Mouse (Mus musculus): ENCODE data around the gene Clec4f.
"Not testable (repeated sequence)": the region's sequence is repeated elsewhere in the genome, so short reads cannot be mapped to it uniquely, and the experiment has no call there.

Gene Clec4f

DNA sequence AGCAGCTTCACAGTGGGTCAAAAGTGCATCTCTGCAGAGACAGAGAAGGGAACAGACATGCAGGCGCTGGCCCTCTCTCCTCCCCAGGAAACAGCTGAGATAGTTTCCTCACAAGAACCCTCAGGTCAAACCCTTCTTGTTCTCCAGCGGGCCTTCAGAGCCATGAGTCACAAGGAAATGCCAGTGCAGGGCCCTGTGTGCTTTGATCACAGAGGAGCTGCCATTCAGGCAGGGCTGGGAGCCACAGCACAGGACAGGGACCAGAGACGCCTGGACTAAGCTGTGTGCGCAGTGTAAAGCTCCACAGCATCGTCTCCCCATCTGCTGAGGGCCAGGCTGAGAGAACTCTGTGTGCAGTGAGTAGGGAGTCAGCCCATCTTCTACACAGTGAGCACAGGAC, 21.9 kb downstream of the Clec4f start:
- not testable (repeated sequence) for DNase-seq (ENCODE audit: low read depth, low spot score)

DNA sequence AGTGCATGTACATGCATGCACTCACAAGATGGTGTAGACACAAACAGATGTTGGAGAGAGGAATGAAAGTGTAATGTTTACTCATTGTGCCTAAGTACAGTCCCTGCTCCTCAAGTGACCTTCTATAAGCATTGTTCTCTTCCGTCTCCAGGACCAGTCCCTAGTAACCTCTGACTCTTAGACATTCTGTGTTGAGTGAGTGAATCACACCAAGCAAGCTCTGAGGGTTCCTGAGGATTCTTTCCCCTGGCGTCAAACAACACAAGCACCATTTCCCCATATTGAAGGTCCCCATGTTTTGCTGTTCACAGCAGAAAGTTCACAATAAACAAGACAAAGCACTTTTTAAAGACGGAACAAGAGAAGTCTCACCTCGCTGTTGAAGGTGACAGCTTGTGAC, 24.2 kb downstream of the Clec4f start:
- DNase-seq (ENCODE audit: low read depth, low spot score): no peak

DNA sequence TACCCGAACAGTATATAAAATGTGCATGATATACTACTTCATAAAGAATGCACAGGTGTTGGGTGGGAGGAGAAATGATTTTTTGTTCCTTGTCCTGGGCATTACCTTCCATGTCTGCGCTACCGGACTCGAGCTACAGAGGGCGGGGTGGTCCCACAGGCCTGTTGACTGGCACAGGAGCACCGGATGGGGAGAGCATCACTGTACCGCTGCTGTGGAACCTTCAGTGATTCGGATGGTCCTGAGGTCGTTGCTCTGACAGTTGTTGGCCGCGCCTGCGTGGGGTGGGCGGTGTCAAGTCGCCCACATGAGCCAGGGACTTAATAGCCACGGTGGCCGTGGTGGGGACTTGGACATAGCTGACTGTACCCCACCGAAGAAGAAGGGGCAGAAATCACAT, 29.2 kb downstream of the Clec4f start:
- no peak for DNase-seq (ENCODE audit: low read depth, low spot score)

DNA sequence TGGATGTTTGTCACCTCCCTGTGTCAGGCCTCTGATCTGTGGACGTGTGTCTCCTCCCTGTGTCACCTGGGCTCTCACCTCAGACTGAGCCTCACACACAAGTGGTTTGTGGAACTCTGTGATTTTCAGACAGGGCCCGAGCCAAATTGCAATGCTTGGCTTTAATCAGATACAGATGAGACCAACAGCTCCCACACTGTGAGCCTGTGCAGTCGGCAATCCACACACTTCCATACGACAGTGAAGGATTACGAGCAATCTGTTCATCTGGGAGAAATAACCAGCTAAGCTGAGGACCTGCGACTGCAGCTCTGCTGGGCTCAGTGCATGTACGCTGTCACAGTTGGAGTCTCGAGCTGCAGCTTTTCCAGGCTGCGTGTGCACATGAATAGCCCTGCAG, 36.0 kb downstream of the Clec4f start:
- DNase-seq (ENCODE audit: low read depth, low spot score): no peak

DNA sequence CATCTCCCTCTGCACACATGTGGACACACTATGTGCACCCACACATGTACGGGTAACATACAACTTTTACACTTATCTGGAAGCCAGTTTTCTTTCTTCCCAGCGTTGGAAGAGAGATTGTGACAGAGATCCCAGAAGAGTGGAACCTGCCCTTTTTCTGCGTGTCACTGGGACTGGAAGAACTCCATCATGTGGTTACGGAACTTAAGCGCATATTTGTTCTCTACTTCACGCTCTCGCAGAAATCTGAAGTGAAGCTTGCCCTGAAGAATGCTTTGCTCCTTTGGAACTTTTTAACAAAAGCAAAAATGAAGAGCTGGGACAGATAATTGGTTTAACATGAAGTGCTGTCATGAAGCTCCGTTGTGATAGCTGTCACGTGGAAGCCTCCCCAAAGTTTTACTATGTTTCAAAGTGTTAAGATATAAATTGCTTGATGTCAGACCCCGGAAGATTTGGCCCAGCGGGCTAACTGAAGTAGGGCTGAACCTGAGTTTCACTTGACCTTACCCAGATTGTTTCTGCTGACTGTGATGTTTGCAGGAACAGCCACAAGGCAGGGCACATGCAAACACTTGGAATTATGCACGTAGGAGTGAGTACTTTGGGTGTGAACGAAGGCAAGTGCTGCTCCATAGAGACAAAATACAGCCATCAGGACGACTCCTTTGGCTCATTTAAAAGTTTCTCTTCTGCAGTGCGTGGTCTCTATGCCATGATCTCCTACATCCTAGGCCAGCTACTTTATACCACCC, 38.2 kb downstream of the Clec4f start:
- no peak for DNase-seq (ENCODE audit: low read depth, low spot score)

DNA sequence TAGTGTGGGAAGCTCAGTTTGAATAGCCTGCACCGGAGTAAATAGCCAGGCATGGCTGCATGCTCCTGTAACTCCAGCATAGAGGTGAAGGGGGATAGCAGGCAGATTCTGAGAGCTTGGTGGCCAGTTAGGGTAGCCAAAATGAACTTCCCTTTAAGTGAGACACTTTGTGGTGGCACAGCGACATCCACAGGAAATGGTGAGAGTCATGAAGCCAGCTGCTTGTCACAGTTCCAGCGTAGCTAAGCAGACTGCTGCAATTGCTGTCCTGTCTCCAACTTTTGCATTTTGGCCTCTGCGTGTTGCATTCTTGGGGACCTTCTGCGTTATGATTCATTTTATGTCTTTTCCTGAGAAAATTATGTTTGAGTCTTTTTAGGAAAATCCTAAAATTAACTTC, 39.5 kb downstream of the Clec4f start:
- no peak for DNase-seq (ENCODE audit: low read depth, low spot score)

DNA sequence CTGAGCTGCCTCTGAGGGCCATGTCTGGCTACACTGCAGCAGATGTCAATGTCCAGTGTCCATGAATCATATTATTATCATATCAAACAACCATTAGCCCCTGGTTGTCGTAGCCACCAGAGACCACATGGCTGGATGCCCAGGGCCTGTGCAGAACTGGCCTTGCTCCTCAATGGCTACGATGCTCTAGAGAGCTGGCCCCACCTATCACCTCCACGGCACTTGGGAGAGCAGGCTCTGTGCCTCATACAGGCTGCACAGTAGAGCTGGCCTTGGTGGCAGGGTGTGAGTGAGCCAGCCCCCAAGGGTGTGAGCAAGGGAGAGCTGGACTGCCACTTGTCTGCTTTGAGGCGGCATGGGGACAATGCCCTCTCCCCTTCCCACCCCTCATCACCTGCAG, 41.5 kb downstream of the Clec4f start:
- DNase-seq (ENCODE audit: low read depth, low spot score): no peak

DNA sequence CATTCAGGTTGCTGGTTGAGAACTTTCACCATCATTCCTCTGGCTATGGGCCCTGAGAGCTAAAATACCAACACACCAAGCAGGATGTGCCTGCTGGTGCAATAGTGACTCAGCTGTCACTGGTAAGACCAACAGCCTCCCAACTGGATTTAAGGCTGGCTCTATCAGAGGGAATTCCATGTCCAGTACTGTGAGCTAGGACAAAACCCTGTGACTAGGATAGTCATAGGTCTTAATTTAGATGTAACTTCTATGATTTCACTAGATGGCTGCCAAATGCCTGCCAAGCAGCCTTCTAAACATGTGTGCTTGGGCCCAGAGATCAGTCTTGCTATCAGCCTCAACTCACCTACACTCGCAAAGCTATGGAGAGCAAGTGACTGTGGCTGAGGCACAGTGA, 43.0 kb downstream of the Clec4f start:
- no peak for DNase-seq (ENCODE audit: low read depth, low spot score)

DNA sequence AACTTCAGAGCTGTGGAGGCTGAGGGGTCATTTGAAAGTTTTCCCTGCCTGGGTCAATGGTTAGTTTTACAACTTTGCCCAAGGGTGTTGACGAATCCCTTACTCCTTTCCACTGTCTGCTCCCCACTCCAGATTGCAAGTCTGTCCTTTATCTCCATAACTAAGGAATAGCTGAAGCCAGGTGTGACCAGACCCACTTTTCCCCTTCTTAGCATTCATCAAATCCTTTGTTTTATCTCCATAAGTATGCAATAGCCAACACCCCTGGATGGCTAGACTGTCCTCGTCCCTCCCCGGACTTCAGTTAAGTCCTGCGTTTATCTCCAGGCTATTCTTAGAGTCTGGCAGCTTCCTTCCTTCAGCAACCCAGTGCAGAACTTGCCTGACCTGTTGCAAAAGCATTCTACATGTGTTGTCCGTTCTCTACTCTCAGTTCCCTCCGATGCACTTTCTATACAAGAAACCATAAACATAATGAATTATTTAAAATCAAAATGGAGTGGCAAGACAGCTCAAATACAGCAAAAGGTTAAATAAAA, 56.3 kb downstream of the Clec4f start:
- no peak for DNase-seq (ENCODE audit: low read depth, low spot score)

DNA sequence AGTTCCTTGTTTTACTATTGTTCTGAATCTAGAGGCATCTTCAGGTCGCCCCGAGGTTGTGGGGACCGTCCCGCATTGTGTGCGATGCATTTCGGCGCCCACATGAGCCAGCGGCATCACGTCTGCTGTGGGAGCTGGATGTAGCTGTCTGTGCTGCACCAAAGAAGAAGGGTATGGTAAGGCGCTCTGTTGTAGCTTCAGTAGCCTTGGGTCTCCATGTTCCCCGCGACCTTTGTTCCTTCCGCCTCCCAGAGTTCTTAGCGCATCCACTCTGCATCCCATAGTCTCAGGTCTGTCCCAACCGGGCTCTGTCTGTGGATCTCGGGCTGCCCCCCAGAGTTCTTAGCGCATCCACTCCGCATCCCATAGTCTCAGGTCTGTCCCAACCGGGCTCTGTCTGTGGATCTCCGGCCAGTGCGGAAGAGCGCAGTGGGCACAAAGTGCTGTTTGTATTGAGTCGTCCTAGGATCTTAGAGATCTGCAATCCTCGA, 56.9 kb downstream of the Clec4f start:
- no peak for DNase-seq (ENCODE audit: low read depth, low spot score)

DNA sequence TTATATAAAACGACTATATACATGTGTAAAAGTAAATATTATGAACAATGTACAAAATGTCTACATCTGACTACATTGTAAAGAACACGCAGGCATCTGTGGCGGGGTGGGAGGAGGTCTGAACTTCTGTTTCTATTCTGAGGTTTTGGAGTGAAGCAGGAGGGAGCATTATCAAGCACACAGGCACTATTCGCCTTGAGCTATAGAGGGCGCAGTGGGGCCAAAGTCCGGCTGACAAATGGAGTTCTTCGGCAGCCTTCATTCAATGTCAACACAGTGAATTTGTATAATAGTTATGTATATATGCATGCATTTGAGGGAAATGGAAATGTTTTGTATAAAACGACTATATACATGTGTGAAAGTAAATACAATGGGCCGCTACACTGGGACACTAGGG, 57.3 kb downstream of the Clec4f start:
- DNase-seq (ENCODE audit: low read depth, low spot score): no peak

DNA sequence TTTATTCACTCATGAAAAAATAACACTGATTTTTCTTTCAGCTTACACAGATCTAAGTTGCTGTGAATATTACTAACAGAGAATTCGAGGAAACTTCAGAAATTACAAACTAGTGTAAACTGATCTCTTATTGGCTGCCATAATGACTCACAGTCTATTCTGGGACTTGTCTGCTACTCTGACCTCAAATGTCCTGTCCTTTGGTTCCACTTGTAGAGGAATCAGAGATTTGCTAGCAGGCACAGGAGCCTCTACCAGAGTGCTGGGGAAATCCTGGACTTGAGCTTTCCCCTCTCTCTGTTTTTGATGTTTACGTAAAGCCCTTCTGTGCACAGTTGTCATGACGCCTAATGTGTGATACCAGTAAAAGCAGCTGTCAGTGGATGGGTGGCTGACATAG, 58.0 kb downstream of the Clec4f start:
- DNase-seq (ENCODE audit: low read depth, low spot score): no peak

DNA sequence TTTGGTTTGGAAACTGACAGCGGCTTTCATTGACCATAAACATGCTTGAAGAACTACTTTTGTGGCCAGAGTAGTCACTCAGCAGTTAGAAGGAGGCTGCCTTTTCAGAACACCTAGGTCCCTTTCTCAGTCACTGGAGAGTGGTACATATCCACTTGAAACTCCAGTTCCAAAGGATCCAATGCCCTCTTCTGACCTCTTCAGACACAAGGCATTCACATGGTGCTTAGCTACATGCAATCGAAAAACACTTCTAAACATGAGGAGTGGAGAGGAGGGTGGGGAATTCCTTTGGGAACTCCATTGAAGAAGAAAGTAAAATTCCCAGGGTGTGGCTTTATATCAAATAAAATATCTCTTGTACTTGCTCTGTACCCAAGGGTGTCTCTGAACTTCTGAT, 61.0 kb downstream of the Clec4f start:
- DNase-seq (ENCODE audit: low read depth, low spot score): no peak

All from brain, embryonic 18.5 days (tissue).